Mouse (Mus musculus): ENCODE measurements around the gene Cachd1. TPM values are rescaled to one million over a fixed set of nuclear protein-coding genes. Genes with fewer than 3 reads are reported as not detected.
A peak's percentile ranks its signal among the peaks of the same experiment; 100 is the strongest.

Cachd1 gene
- polyA plus RNA-seq, 1 experiment = 37.6 TPM

- H3K27ac ChIP-seq (ENCODE audit: insufficient read depth, low read length) = no peak overlapping the region
Observed at GRCm38 (mm10) chr4:100963341-100963740, 186.9 kb downstream of the Cachd1 start.

GRCm38 (mm10) chr4:100963796-100964195 lies 187.3 kb downstream of the Cachd1 start:
- no peak overlapping the region for H3K27ac ChIP-seq (ENCODE audit: insufficient read depth, low read length)
- TF ChIP-seq CTCF (IDR thresholded peaks at IDR 0.05; ENCODE audit: borderline replicate concordance, insufficient read depth, low read length) = no peak
- peaks cover 3% of the 10 kb centered on the region; the same call in 1 of the 2 replicates for H3K4me1 ChIP-seq (ENCODE audit: control insufficient read depth, insufficient read depth, low read length)
- H3K4me3 ChIP-seq (ENCODE audit: insufficient read depth, low read length) = no peak overlapping the region

More at GRCm38 (mm10) chr4:100963341-100963740, 186.9 kb downstream of the Cachd1 start:
- Histone ChIP-seq H3K4me1 (ENCODE audit: control insufficient read depth, insufficient read depth, low read length) (peaks cover 3% of the 10 kb centered on the region; the same call in 1 of the 2 replicates), H3K4me3 (ENCODE audit: insufficient read depth, low read length) (no peak overlapping the region)
- TF ChIP-seq CTCF (IDR thresholded peaks at IDR 0.05; ENCODE audit: borderline replicate concordance, insufficient read depth, low read length) (no peak), POLR2A (IDR thresholded peaks at IDR 0.05; ENCODE audit: low read depth, low read length) (no peak)

GRCm38 (mm10) chr4:100967703-100968392 lies 191.4 kb downstream of the Cachd1 start:
- H3K27ac ChIP-seq (ENCODE audit: insufficient read depth, low read length) = peak overlapping the region; percentile 53
- no peak overlapping the region for H3K4me3 ChIP-seq (ENCODE audit: insufficient read depth, low read length)

DNA sequence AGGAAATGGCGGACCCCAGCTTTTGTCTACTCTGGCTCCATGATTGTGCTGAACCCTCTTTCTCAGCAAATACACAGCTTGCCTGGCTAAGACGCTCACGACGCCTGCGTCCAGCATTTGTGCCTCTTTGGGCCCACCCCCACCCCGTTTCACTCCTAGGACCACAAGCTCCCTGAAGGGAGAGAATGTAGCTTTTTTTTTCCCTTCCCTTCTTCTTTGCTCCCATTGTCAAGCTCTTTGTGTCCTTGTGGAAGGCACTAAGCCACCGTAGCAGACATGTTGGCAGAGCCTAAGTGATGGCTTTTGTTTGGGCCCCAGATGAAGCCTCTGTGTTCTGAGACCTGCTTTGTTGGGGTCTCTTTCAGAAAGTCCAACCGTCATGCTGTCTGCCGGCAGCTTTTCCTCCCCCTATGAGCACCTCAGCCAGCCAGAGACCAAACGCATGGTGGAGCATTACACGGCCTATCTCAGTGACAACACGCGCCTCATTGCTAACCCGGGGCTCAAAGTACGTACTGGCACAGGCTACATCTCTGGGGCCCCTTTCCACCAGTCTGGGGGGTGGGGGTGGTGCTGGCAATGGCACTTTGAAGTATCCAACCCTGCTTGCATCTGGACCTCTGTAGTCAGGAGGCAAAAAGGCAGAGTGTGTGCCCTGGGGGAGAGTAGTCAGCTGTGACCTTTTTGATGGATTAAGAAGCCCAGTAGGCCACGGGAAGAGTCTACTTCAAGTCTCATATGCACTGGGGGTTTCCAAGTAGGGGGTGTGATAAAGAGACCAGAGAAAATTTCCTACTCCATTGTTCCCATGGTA lies 197.4 kb downstream of the Cachd1 start:
- TF ChIP-seq POLR2A (IDR thresholded peaks at IDR 0.05; ENCODE audit: low read depth, low read length) (no peak), CTCF (IDR thresholded peaks at IDR 0.05; ENCODE audit: borderline replicate concordance, insufficient read depth, low read length) (no peak)
- H3K4me3 ChIP-seq (ENCODE audit: insufficient read depth, low read length) = no peak overlapping the region
- H3K4me1 ChIP-seq (ENCODE audit: control insufficient read depth, insufficient read depth, low read length) = no peaks in the 10 kb centered on the region
- H3K27ac ChIP-seq (ENCODE audit: insufficient read depth, low read length) = no peak overlapping the region

More at GRCm38 (mm10) chr4:100967703-100968392, 191.4 kb downstream of the Cachd1 start:
- H3K4me1 ChIP-seq (ENCODE audit: control insufficient read depth, insufficient read depth, low read length) = peaks cover 3% of the 10 kb centered on the region; the same call in 1 of the 2 replicates
- no peak for TF ChIP-seq CTCF (IDR thresholded peaks at IDR 0.05; ENCODE audit: borderline replicate concordance, insufficient read depth, low read length)
- no peak for TF ChIP-seq POLR2A (IDR thresholded peaks at IDR 0.05; ENCODE audit: low read depth, low read length)

- no peak for TF ChIP-seq CTCF (IDR thresholded peaks at IDR 0.05; ENCODE audit: borderline replicate concordance, insufficient read depth, low read length)
- no peak for TF ChIP-seq POLR2A (IDR thresholded peaks at IDR 0.05; ENCODE audit: low read depth, low read length)
- Histone ChIP-seq H3K4me1 (ENCODE audit: control insufficient read depth, insufficient read depth, low read length) (no peaks in the 10 kb centered on the region), H3K4me3 (ENCODE audit: insufficient read depth, low read length) (no peak overlapping the region), H3K27ac (ENCODE audit: insufficient read depth, low read length) (no peak overlapping the region)
Observed at GRCm38 (mm10) chr4:100974455-100975035, 198.1 kb downstream of the Cachd1 start.

- H3K4me3 ChIP-seq (ENCODE audit: insufficient read depth, low read length) = no peak overlapping the region
- no peak for TF ChIP-seq POLR2A (IDR thresholded peaks at IDR 0.05; ENCODE audit: low read depth, low read length)
- peak; percentile 13; the same call in 1 of the 2 replicates for TF ChIP-seq CTCF (IDR thresholded peaks at IDR 0.05; ENCODE audit: borderline replicate concordance, insufficient read depth, low read length)
- H3K27ac ChIP-seq (ENCODE audit: insufficient read depth, low read length) = no peak overlapping the region
- no peaks in the 10 kb centered on the region for H3K4me1 ChIP-seq (ENCODE audit: control insufficient read depth, insufficient read depth, low read length)
Observed at GRCm38 (mm10) chr4:100977522-100977921, 201.0 kb downstream of the Cachd1 start.

DNA sequence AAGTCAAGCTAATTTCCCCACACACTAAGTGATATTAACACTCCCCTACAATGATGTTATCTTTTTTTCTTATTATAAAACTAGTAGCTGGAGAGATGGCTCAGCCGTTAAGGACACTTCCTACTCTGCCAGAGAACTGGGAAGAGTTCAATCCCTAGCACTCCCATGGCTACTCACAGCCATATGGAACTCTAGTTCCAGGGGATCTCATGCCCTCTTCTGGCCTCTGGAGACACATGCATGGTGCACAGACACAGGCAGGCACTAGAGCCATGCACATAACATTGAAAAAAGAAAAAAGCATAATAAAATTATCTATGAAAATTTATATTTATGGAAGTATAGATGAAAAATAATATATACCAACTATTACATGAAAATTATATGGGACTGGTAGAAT lies 210.7 kb downstream of the Cachd1 start:
- H3K27ac ChIP-seq (ENCODE audit: insufficient read depth, low read length) = no peak overlapping the region
- TF ChIP-seq POLR2A (IDR thresholded peaks at IDR 0.05; ENCODE audit: low read depth, low read length) = no peak
- TF ChIP-seq CTCF (IDR thresholded peaks at IDR 0.05; ENCODE audit: borderline replicate concordance, insufficient read depth, low read length) = peak; percentile 8; the same call in 1 of the 2 replicates
- H3K4me1 ChIP-seq (ENCODE audit: control insufficient read depth, insufficient read depth, low read length) = no peaks in the 10 kb centered on the region

DNA sequence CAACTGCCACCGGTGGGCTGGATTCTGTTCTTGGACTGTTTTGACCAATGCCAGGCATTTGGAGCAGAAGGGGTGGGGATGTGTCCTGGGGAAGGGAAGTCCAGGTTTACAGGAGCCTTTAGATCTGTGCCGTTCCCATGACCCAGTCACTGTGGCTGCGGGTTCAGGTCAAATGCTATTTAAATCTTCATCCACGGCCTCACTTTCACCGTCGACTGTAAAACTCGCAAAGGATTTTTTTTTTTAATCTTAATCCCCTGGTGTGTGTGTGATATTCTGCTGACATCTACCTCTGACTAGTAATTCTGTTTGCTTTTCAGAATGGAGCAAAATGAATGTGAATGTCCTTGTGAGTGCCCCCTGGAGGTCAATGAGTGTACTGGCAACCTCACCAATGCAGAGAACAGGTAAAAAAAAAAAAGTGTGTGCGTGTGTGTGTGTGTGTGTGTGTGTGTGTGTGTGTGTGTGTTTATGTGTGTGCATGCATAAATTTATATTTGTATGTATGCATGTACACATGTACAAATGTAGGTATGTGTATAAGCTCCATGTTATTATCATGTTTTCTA lies 211.8 kb downstream of the Cachd1 start:
- TF ChIP-seq CTCF (IDR thresholded peaks at IDR 0.05; ENCODE audit: borderline replicate concordance, insufficient read depth, low read length) (no peak), POLR2A (IDR thresholded peaks at IDR 0.05; ENCODE audit: low read depth, low read length) (no peak)
- Histone ChIP-seq H3K4me1 (ENCODE audit: control insufficient read depth, insufficient read depth, low read length) (no peaks in the 10 kb centered on the region), H3K27ac (ENCODE audit: insufficient read depth, low read length) (no peak overlapping the region), H3K4me3 (ENCODE audit: insufficient read depth, low read length) (no peak overlapping the region)

More for the DNA sequence above, 210.7 kb downstream of the Cachd1 start:
- no peak overlapping the region for H3K4me3 ChIP-seq (ENCODE audit: insufficient read depth, low read length)

GRCm38 (mm10) chr4:100990996-100991395 lies 214.5 kb downstream of the Cachd1 start:
- TF ChIP-seq CTCF (IDR thresholded peaks at IDR 0.05; ENCODE audit: borderline replicate concordance, insufficient read depth, low read length) = no peak
- no peak overlapping the region for H3K4me3 ChIP-seq (ENCODE audit: insufficient read depth, low read length)
- no peak overlapping the region for H3K27ac ChIP-seq (ENCODE audit: insufficient read depth, low read length)
- no peaks in the 10 kb centered on the region for H3K4me1 ChIP-seq (ENCODE audit: control insufficient read depth, insufficient read depth, low read length)

Measured in embryonic fibroblast, embryonic 13.5 days (primary cell).